Mouse (Mus musculus): ENCODE results near the gene Nbeal1.

- TF ChIP-seq MAX (IDR thresholded peaks at IDR 0.05; ENCODE audit: low read depth) (no peak), POLR2A (IDR thresholded peaks at IDR 0.05; ENCODE audit: insufficient read length, low read depth) (no peak)
Observed at GRCm38 (mm10) chr1:60173119-60173518, 7.3 kb upstream of the Nbeal1 start.

All from myocyte (in vitro differentiated cells).